Mouse (Mus musculus): ENCODE measurements around the gene Fstl1.

The Fstl1 gene

DNA sequence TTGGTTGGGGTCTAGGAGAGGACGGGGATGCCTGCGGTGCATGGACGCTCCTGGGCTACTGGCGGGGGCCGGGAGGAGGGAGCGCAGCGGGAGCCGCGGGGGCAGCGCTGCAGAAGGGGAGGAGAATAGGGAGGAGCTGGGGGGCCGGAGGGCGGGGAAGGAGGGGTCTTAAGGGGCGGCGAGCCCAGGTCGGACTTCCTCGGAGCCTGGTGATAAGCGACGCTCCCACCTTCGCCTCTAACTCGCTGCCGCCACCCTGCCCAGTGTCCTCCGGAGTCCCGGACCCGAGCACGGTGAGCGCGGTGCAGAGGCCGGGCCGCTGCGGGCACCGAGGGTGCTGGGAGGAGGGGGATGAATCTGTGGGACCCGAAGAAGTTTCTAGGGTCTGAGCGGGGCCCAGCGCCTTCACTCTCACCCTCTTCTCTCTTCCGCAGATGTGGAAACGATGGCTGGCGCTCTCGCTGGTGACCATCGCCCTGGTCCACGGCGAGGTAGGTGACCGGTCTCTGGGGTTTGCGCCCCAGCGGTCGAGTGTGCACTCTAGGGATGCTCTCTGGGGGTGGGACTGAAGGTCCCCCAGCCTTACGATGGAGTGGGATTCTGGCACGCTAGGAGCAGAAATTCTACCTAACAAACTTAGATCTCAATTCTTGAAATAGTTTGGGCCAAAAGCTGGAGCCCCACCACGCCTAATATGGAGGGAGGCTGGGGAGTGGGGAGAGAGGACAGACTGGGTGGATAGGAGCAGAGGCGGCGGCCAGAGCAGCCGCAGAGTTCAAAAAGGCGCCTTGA, at the start of gene Fstl1:
Gene Fstl1, plus strand, starts transcription at position 14 of the 792 bp plus-strand sequence.
- no peak for DNase-seq

DNA sequence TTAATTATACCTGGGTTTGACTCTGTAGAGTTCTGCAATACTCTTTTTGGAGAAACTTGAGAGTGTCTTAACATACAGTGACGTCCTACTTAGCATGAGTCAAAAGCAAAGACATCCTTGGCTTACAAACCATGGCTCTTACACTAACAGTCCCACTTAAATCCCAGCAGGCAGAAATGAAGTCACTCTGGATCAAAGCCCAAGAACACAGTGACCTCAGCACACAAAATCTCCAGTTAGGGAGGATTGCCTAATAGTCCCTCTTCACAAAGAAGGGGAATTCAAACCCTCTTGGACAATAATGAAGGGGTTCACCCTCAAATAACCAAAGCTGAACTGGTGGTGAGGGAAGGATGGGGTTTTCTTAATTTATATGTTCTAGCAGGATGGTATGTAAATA, 48.0 kb upstream of the Fstl1 start:
- no peak for DNase-seq

DNA sequence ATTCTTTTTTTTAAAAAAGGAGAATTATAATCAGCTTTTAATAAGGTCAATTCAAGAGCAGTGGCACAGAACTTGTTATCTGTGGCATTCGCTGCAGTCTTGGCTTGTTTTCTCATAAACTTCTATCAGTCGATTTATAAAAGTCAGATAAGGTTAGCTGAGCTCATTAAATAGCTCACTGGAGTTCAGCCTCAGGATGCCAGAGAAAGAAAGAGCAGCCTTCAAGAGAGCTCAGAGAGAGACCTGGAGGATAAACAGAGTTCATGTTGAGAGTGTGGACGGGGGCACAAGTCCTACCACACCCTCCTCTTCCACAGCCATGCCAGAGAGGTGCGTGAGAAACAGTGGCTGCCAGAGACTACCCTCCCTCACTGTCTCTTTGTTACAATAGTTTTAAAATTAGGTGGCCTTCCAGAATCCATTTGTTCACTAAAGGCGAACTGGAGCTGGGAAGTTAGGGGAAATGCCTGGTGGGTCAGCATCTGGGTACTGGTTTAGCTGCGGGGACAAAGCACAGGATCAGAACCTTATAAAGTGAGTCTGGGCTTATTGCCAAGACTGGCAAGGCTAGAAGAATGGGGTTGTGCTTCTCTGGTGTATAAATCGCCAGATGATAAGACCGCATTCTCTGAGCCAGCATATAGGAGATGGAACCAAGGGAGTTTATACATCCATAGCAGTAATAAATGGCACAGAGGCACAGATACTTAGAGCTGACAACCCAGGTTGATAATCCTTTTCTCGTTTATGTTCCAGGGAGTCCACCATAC, 47.1 kb upstream of the Fstl1 start:
- no peak for DNase-seq

DNA sequence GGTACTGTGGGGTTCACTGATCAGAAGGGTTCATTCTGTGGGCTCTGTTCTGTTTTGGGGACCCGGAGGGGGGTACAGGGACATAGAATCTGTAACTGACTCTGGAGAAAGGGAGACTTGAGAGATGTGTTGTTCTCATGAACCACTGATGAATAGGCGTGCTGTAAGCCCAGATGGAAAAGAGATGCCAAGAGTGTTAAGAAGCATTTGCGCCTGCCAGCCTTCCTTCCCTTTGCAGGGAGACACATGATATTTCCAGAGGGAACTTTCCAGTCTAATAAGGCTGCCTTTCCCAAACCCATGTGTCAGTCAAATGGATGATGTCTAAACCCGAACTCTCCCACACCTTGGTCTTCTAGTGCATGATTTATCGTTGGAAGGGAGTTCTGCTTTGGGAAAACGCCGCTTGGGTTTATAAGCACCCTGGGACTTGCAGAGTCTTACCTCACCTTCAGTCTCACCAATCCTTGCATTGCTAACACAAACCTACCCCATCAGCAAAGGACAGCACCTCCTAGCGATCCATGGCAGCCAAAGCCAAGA, 46.3 kb upstream of the Fstl1 start:
- no peak for DNase-seq

- DNase-seq = no peak
These were observed 45.2 kb upstream of the Fstl1 start for GRCm38 (mm10) chr16:37731431-37731830.

GRCm38 (mm10) chr16:37732023-37732761, 44.5 kb upstream of the Fstl1 start:
- DNase-seq = no peak

GRCm38 (mm10) chr16:37740076-37740475, 36.6 kb upstream of the Fstl1 start:
- no peak for DNase-seq

DNA sequence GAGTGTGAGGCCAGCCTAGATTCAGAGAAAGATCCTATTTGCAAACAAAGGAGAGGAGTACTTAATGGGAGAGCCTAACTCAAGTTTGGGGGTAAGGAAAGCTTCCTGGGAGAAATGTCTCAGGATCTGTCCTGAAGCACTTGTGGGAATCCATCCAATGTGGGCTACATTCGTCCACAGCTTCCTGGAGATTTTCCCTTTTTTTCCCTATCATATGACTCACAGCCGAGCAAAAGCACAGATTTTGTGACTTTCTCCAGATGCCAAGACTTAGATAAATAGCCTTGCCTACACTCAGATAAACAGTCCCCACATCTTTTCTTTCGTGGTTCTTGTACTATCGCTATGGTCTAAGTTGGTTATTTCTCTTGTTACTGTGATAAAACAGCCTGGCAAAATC, 34.4 kb upstream of the Fstl1 start:
- DNase-seq = no peak

GRCm38 (mm10) chr16:37752876-37753275, 23.8 kb upstream of the Fstl1 start:
- peak; percentile 7 for DNase-seq

GRCm38 (mm10) chr16:37753809-37754208, 22.9 kb upstream of the Fstl1 start:
- DNase-seq = no peak

- DNase-seq = peak; percentile 28
These were observed 22.2 kb upstream of the Fstl1 start for GRCm38 (mm10) chr16:37754483-37754882.

- no peak for DNase-seq
These were observed 19.4 kb upstream of the Fstl1 start for GRCm38 (mm10) chr16:37757223-37757622.

- DNase-seq = no peak
These were observed 12.9 kb upstream of the Fstl1 start for GRCm38 (mm10) chr16:37763797-37764196.

DNA sequence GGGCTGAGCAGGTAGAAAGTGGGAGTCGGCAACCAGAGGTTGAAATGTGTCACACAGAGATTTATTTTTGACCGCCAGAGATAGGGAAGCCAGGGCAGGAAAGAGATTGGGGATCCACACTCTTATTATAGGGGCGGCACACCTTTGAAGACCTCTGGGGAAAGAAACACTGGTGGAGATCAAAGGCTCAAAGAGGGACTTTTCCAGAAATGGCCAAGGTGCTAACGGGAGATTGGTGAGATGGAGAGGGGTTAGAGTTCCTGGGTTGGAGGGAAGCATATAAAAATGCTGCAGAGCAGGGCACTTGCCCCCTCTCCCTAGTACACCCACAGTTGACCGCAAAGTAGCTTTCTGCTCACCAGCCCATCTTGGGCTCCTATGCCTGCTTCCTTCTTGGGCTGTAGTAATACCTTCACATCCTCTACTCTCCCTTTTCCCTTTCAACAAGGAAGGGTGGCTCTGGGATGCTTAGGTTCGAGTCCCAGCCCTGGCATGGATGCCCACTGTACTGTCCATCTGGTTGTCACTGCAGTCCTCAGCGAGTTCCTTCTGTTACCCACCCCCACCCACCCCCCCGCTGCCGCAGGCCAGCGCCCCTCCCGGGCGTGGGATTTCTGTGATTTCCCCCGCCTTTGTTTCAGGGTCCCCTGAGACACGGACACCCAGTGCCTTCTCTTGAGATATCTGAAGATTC, 360 bp upstream of the Fstl1 start:
- no peak for DNase-seq

DNA sequence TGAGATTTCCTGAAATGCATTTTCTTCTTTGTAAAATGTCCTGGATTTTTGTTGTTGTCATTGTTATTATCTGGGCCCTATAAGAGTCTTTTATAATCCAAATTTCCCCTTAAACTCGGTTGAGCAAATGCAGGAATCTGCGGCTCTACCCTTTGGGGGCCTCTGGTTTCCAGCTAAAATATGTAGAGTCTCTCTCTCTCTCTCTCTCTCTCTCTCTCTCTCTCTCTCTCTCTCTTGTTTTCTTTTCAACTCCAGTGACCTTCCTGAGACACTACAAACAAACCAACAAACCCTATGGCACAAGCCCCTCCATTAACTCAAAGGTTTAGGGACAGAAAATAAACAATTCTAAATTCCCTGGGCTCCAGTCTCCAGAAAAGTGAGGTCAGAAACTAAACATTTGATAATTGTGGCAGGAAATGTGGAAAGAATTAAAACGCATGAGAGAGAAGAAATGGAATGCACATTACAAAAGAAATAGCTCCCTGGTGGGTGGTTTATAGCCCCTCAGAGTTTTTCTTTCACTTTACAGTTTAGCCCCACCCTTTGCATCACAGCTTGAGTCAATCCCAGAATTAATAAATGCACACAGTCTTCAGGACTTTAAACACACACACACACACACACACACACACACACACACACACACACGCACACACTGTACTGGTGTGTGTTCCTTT, 1.3 kb downstream of the Fstl1 start:
- DNase-seq = no peak

DNA sequence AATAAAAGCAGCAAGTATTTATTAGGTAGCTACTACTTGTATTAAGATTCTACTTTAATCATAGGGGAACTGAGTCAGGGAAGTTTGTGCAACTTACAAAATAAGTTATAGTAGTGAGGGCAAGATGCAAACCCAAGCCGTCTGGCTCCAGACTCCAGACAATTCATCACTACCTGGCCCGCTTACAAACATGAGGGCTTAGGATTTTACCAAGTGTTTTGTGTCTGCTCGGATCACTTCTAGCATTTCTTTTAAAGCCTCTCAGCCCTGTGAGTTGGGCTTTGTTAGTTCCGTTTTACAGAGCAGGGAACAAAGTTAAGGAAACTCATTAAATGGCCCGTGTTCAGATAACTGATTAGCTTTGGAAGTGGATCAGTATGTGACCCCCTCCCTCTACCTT, 1.9 kb downstream of the Fstl1 start:
- no peak for DNase-seq

GRCm38 (mm10) chr16:37779651-37780280, 3.1 kb downstream of the Fstl1 start:
- DNase-seq = no peak

- no peak for DNase-seq
These were observed 3.7 kb downstream of the Fstl1 start for GRCm38 (mm10) chr16:37780386-37780785.

DNA sequence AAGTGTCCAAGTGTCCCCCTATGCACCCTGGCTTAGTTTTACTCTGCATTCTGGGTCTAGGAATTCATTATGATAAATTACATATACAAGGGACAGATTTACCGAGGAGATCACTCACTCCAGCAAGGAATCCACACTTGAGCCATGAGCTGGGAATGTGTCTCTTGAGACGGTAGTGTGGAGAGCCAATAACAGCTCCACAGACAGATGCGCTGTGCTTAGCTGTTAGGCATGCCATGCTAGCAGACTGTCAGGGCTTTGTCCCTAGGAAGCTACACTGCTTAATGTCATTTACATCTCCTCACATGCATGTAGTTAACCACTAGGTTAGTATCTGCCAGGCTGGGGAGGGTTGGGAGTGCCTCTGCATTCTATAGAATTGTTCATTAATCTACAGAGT, 4.2 kb downstream of the Fstl1 start:
- DNase-seq = no peak

DNA sequence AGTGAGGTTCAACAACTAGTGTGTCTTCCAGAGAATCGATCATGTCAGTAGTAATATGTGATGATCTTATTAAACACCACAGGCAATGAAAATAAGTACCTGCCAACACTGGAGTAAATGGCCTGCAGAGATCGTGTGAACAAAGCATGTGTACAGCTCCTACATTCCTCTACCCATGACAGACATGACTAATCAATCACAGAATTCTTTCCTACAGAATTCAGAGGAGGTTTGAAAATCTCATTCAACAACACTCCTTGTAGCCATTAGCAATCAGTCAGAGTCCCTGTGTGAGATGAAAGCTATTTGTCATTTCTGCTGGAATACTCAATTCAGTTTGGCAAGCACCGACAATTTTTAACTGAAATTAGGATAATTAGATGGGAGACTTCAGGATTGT, 7.9 kb downstream of the Fstl1 start:
- no peak for DNase-seq

DNA sequence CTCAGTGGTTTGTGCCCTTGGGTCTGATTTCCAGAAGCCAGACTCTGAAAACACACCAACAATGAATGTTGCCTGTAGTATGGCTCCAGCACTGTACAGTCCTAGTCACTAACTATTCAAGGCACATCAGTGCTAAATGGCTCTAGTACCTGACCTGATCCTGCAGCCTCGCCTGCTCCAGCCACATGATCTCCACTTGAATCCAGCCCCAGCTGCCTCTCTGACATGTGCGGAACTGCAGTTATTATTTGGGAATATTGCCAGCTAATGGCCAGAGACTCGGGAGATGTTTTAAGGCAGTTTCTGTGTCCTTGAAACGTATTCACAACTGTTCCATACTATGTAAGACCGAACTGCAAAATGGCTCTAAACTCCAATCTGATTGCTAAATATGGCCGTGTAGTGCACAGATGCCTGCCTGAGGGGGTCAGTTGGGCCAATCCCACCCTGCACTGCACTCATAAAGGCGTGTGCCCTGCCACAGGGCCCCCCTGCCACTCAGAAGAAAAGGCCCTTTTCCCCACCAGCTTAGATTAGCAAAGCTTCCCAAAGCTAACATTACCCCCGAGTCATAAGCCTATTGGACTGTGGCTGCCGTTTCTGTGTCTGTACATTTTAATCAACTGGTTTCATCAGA, 11.0 kb downstream of the Fstl1 start:
- DNase-seq = no peak
